Mouse (Mus musculus): ENCODE results near the gene Cabp2. TPM values are rescaled to one million over a fixed set of nuclear protein-coding genes. Genes with fewer than 3 reads are reported as not detected.
A peak's percentile ranks its signal among the peaks of the same experiment; 100 is the strongest.
"Not testable (repeated sequence)": the region's sequence is repeated elsewhere in the genome, so short reads cannot be mapped to it uniquely, and the experiment has no call there.

The Cabp2 gene
- polyA plus RNA-seq, 1 experiment from 2014 or later = 1.7 TPM

DNA sequence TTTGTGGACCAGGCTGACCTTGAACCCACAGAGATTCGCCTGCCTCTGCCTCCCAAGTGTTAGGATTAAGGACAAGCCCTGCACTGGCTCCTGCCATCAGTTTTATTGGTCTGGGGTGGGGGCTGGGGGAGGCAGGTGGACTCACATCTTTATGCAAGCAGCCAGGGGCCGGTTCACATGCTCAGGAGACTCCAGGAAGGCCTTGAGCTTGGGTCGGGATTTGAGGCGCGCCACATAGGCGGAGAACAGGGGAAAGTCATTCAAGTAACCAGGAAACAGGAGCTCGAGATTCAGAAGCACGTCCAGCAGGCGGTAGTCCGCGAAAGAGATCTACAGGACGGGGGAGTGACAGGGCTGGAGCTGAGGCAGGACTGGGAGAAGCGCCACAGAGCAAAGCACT, 24.0 kb upstream of the Cabp2 start:
- Histone ChIP-seq H3K27ac (no peak overlapping the region), H3K36me3 (no peaks in the 10 kb centered on the region), H3K27me3 (replicated peaks) (no peaks in the 10 kb centered on the region), H3K9me3 (no peaks in the 10 kb centered on the region), H3K4me2 (replicated peaks) (no peak overlapping the region), H3K9ac (no peak overlapping the region), H3K4me1 (replicated peaks) (peaks cover 10% of the 10 kb centered on the region), H3K4me3 (replicated peaks) (no peak overlapping the region)
- 85% methylated on average over 13 of the region's 13 CpGs for WGBS
- ATAC-seq = no peak

DNA sequence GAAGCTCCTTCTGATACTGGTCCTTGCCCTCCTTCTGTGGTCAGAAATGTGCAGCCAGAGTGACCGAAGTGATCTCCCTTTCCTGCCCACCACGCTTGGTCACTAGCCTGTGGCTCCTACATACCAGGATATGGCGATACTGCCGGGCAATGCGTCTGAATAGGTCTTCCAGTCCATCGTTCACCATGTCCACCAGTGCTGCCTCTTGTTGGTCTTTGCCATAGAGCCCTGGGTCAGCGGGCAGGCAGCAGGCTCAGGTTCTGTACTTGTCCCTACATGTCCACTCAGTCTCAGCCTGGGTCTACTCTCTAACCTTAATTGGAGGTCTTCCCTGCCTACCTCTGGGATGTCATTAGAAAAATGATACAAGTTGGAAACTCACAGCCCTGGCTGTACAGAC, 23.4 kb upstream of the Cabp2 start:
- no peaks in the 10 kb centered on the region for H3K36me3 ChIP-seq
- ATAC-seq = no peak
- H3K9me3 ChIP-seq = no peaks in the 10 kb centered on the region
- H3K9ac ChIP-seq = no peak overlapping the region
- no peak overlapping the region for H3K4me2 ChIP-seq (replicated peaks)
- H3K27ac ChIP-seq = no peak overlapping the region
- H3K4me3 ChIP-seq (replicated peaks) = no peak overlapping the region
- peaks cover 10% of the 10 kb centered on the region for H3K4me1 ChIP-seq (replicated peaks)
- 96% methylated on average over 7 of the region's 7 CpGs for WGBS
- no peaks in the 10 kb centered on the region for H3K27me3 ChIP-seq (replicated peaks)

- Histone ChIP-seq H3K36me3 (no peaks in the 10 kb centered on the region), H3K4me2 (replicated peaks) (no peak overlapping the region; the same call in 1 of the 2 replicates), H3K9me3 (no peaks in the 10 kb centered on the region), H3K27ac (0 out of 2 replicates have a peak overlapping the region, but pooled peaks have one; percentile 66), H3K4me1 (replicated peaks) (peaks cover 10% of the 10 kb centered on the region), H3K4me3 (replicated peaks) (no peak overlapping the region), H3K9ac (no peak overlapping the region), H3K27me3 (replicated peaks) (no peaks in the 10 kb centered on the region)
- 91% methylated on average over 5 of the region's 5 CpGs for WGBS
- ATAC-seq = no peak
Observed at GRCm38 (mm10) chr19:4058581-4058980, 22.8 kb upstream of the Cabp2 start.

- H3K27ac ChIP-seq = peak within 1 kb of the TSS; percentile 66
- H3K9me3 ChIP-seq = no peaks in the 10 kb centered on the region
- H3K4me2 ChIP-seq (replicated peaks) = no peak within 1 kb of the TSS; the same call in 1 of the 2 replicates
- H3K4me1 ChIP-seq (replicated peaks) = peaks cover 10% of the 10 kb centered on the region
- no peak within 1 kb of the TSS for H3K4me3 ChIP-seq (replicated peaks)
- H3K27me3 ChIP-seq (replicated peaks) = no peaks in the 10 kb centered on the region
- H3K9ac ChIP-seq = no peak within 1 kb of the TSS
- 56% methylated on average over 15 of the region's 15 CpGs for WGBS
- H3K36me3 ChIP-seq = no peaks in the 10 kb centered on the region
- peak; percentile 90 for ATAC-seq
Observed at GRCm38 (mm10) chr19:4059069-4059740, 22.2 kb upstream of the Cabp2 start, which contains the start of gene Gstp3. Gstp3 (minus strand) TSS chr19:4059569.

- H3K4me3 ChIP-seq (replicated peaks); H3K36me3 ChIP-seq; H3K9ac ChIP-seq; H3K27me3 ChIP-seq (replicated peaks); H3K27ac ChIP-seq; H3K4me2 ChIP-seq (replicated peaks); H3K9me3 ChIP-seq; ATAC-seq: not testable (repeated sequence)
- WGBS = 88% methylated on average over 8 of the region's 8 CpGs
- H3K4me1 ChIP-seq (replicated peaks) = peaks cover 10% of the 10 kb centered on the region
Observed at GRCm38 (mm10) chr19:4060044-4060898, 21.1 kb upstream of the Cabp2 start.

DNA sequence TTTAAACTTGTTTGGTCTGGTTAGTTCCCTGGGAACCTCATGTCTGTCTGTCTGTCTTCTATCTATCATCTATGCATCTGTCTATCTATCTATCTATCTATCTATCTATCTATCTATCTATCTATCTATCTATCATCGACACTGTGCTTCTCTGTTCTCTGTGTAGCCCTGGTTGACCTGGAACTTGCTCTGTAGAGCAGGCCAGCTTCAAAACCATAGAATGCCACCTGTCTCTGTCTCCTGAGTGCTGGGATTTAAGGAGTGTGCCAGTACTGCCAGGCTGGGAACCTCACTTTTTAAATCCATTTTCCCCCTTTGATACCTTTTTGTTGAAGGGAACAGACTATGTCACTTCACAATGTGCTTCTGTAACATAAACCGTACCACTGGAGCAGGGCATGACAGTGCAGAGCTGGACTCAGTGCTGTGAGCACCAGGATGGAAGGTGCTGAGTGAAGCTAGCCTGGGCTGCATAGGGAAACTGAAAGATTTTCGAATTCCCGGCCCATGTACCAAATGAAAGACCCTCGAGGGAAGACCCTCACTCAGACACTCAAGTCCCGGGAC, 20.4 kb upstream of the Cabp2 start:
- Histone ChIP-seq H3K27me3 (replicated peaks) (no peaks in the 10 kb centered on the region), H3K36me3 (no peaks in the 10 kb centered on the region), H3K4me2 (replicated peaks) (no peak overlapping the region), H3K27ac (no peak overlapping the region), H3K4me3 (replicated peaks) (no peak overlapping the region), H3K9ac (no peak overlapping the region), H3K9me3 (no peaks in the 10 kb centered on the region), H3K4me1 (replicated peaks) (peaks cover 5% of the 10 kb centered on the region)
- 87% methylated on average over 6 of the region's 6 CpGs for WGBS
- ATAC-seq = no peak

DNA sequence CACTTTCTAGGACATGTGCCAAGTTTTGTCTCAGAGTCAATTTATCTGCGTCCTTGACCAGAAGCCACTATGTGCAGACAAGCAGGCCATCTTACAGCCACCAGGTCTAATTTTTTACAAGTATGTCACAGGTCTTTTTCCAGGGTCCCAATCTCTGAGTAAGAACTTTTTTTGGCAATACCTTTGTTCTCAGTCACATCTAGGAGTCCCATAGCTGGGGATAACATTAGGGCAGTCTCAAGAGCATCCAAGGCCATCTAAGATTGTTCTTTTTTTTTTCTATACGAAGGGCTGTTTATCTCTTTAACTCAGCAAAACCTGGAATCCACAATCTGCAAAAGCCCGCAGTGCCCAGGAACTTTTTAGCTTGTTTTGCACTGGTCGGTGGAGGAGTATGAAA, 18.0 kb upstream of the Cabp2 start:
- 43% methylated on average over 4 of the region's 4 CpGs for WGBS
- ATAC-seq; H3K27me3 ChIP-seq (replicated peaks); H3K9me3 ChIP-seq; H3K36me3 ChIP-seq; H3K27ac ChIP-seq; H3K9ac ChIP-seq; H3K4me2 ChIP-seq (replicated peaks); H3K4me1 ChIP-seq (replicated peaks); H3K4me3 ChIP-seq (replicated peaks): not testable (repeated sequence)

DNA sequence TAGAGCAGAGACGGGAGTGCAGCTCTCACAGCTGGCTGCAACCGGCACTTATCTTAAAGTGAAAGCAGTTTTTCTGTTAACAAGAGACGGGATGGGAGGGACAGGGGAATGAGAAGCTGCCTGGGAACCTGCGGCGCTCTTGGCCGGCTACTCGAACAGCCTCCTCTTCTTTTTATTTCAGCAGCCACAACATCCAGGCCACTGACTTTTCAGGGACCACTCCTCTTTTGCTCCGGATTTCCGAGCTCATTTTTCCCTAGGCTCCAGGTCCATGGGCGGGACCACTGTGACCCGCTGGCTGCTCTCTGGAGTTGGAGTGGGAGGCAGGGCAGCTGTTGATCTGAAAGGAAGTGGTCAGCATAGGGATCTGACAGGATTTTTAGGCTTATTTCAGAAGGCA, 16.9 kb upstream of the Cabp2 start:
- not testable (repeated sequence) for H3K4me3 ChIP-seq (replicated peaks)

GRCm38 (mm10) chr19:4066280-4066679, 15.1 kb upstream of the Cabp2 start:
- Histone ChIP-seq H3K9ac (no peak overlapping the region), H3K4me3 (replicated peaks) (no peak overlapping the region), H3K27ac (no peak overlapping the region), H3K36me3 (no peaks in the 10 kb centered on the region), H3K27me3 (replicated peaks) (no peaks in the 10 kb centered on the region), H3K4me1 (replicated peaks) (no peaks in the 10 kb centered on the region), H3K4me2 (replicated peaks) (no peak overlapping the region), H3K9me3 (no peaks in the 10 kb centered on the region)
- no peak for ATAC-seq
- WGBS = 76% methylated on average over 6 of the region's 6 CpGs

More for the DNA sequence above, 16.9 kb upstream of the Cabp2 start:
- not testable (repeated sequence) for H3K9me3 ChIP-seq; ATAC-seq; H3K9ac ChIP-seq; H3K27me3 ChIP-seq (replicated peaks); H3K4me2 ChIP-seq (replicated peaks); H3K27ac ChIP-seq; H3K36me3 ChIP-seq; H3K4me1 ChIP-seq (replicated peaks)
- 13% methylated on average over 6 of the region's 11 CpGs for WGBS

DNA sequence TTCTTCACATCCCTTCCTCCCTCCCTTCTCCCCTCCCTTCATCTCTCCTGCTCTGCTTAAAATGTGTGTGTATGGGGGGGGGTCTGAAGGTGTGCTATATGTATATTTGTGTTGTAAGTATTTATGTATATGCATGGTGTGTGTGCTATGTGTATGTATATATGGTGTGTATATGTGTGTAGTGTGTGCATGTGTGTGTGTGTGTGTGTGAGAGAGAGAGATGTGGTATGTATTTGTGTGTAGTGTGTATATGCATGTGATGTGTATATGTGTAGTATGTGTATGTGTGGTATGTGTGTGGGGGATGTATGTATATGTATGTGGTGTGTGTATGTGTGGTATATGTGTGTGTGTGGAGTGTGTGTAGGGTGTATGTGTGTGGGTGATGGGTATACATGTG, 14.5 kb upstream of the Cabp2 start:
- H3K27ac ChIP-seq = no peak overlapping the region
- ATAC-seq = no peak
- no peaks in the 10 kb centered on the region for H3K4me1 ChIP-seq (replicated peaks)
- H3K36me3 ChIP-seq = no peaks in the 10 kb centered on the region
- no peak overlapping the region for H3K4me3 ChIP-seq (replicated peaks)
- no peaks in the 10 kb centered on the region for H3K27me3 ChIP-seq (replicated peaks)
- H3K9me3 ChIP-seq = no peaks in the 10 kb centered on the region
- no peak overlapping the region for H3K9ac ChIP-seq
- no peak overlapping the region for H3K4me2 ChIP-seq (replicated peaks)

- H3K4me1 ChIP-seq (replicated peaks); H3K9me3 ChIP-seq; H3K4me3 ChIP-seq (replicated peaks); H3K9ac ChIP-seq; H3K36me3 ChIP-seq; H3K4me2 ChIP-seq (replicated peaks); H3K27ac ChIP-seq; H3K27me3 ChIP-seq (replicated peaks); ATAC-seq: not testable (repeated sequence)
- WGBS = 78% methylated on average over 2 of the region's 2 CpGs
Observed at GRCm38 (mm10) chr19:4068242-4068641, 13.1 kb upstream of the Cabp2 start.

- H3K27me3 ChIP-seq (replicated peaks) = no peaks in the 10 kb centered on the region
- no peaks in the 10 kb centered on the region for H3K9me3 ChIP-seq
- H3K4me3 ChIP-seq (replicated peaks) = no peak overlapping the region
- H3K36me3 ChIP-seq = no peaks in the 10 kb centered on the region
- H3K9ac ChIP-seq = no peak overlapping the region
- no peak overlapping the region for H3K27ac ChIP-seq
- H3K4me1 ChIP-seq (replicated peaks) = no peaks in the 10 kb centered on the region
- WGBS = 61% methylated on average over 15 of the region's 15 CpGs
- peak; percentile 45; the same call in 1 of the 2 replicates for ATAC-seq
- H3K4me2 ChIP-seq (replicated peaks) = peak overlapping the region; percentile 31
Observed at GRCm38 (mm10) chr19:4068717-4069410, 12.5 kb upstream of the Cabp2 start.

Data from intestine, embryonic 15.5 days (tissue).